Mouse (Mus musculus) neural tube, embryonic 12.5 days (tissue): ENCODE data around the gene Grtp1. TPM values are rescaled to one million over a fixed set of nuclear protein-coding genes. Genes with fewer than 3 reads are reported as not detected.

Experiments used
- ATAC-seq: fragments of 200-750 bp; cut with Nextera tagmentation; 2 replicates; pipeline ENCODE4 v1.8.0; 2017; ENCODE audit warnings: low read depth, mild to moderate bottlenecking, moderate TSS enrichment, moderate library complexity; ENCODE audit not compliant: low FRiP score
- H3K27ac ChIP-seq: fragments of 300-500 bp; sonication (generic); 2 replicates; pipeline ENCODE4 v1.5.1; 2016
- H3K27me3 ChIP-seq: fragments of 300-500 bp; sonication (generic); replicated peaks from 2 replicates; pipeline ENCODE4 v1.6.1; 2016; ENCODE audit warnings: mild to moderate bottlenecking
- H3K36me3 ChIP-seq: fragments of 300-500 bp; sonication (generic); 2 replicates; pipeline ENCODE4 v1.6.1; 2016; ENCODE audit warnings: mild to moderate bottlenecking
- H3K4me1 ChIP-seq: fragments of 300-500 bp; sonication (generic); 2 replicates; pipeline ENCODE4 v1.6.1; 2016
- H3K4me2 ChIP-seq: fragments of 300-500 bp; sonication (generic); replicated peaks from 2 replicates; pipeline ENCODE4 v1.6.1; 2016; ENCODE audit warnings: mild to moderate bottlenecking
- H3K4me3 ChIP-seq: fragments of 300-500 bp; sonication (generic); 2 replicates; pipeline ENCODE4 v1.5.1; 2016
- H3K9ac ChIP-seq: fragments of 300-500 bp; sonication (generic); 2 replicates; pipeline ENCODE4 v1.6.1; 2016; ENCODE audit warnings: mild to moderate bottlenecking
- H3K9me3 ChIP-seq: fragments of 300-500 bp; sonication (generic); 2 replicates; pipeline ENCODE4 v1.6.1; 2016; ENCODE audit warnings: mild to moderate bottlenecking
- WGBS: fragments of 180-500 bp; shearing (Covaris S2); methylation state at CpG from one replicate; pipeline ENCODE4 v1.1.7; 2016; 5-methylcytosine and 5-hydroxymethylcytosine counted together
- polyA plus RNA-seq: library from polyadenylated mRNA; unstranded; fragments of >200 nt; fragmentation: Nextera tagmentation; extraction: Ambion mirVana; gene quantifications from 2 replicates; pipeline ENCODE4 v1.2.1, GENCODE M21; 2016

Grtp1 gene
- 11.1 and 11.3 TPM in 2 replicates for polyA plus RNA-seq

- under 1% methylated on average over 41 of the region's 58 CpGs for WGBS
- H3K4me3 ChIP-seq = peak within 1 kb of the TSS; percentile 81
These were observed at the start of gene Grtp1 for GRCm38 (mm10) chr8:13200301-13201012. Gene Grtp1, minus strand, starts transcription at chr8:13200620.

DNA sequence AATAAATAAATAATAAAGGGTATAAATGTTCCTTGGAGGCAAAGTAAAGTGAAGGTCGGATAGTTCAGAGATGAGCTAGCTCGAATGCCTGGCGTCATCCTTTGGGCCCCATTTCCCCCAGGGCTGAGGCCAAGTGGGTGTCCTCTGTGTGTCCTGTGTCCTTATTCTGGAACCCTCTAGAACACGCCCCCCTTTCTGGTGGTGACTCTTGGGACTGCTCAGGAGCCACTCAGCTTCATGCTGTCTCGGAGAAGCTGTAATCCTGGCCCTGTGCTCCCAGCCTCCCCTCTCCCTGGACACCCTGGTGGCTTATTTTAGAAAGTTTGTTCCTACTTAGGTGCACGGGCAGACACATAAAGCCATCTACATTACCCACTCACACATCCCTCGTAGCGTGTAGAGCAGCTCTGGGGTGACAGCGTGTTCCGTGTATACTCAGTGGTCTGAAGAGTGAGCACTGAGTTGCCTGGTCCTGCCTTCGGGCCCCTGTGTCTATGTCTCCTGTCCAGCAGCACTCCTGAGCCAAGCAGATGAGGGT lies 44.0 kb upstream of the Grtp1 start:
- Histone ChIP-seq H3K4me1 (no peaks in the 10 kb centered on the region), H3K36me3 (no peaks in the 10 kb centered on the region), H3K4me3 (no peak overlapping the region), H3K27me3 (no peaks in the 10 kb centered on the region), H3K9me3 (no peaks in the 10 kb centered on the region), H3K9ac (no peak overlapping the region), H3K4me2 (no peak overlapping the region), H3K27ac (no peak overlapping the region)
- WGBS = 90% methylated on average over 11 of the region's 11 CpGs
- no peak for ATAC-seq

More at GRCm38 (mm10) chr8:13200301-13201012, at the start of gene Grtp1:
- H3K4me2 ChIP-seq = peak within 1 kb of the TSS; percentile 94
- peak within 1 kb of the TSS; percentile 69 for H3K9ac ChIP-seq
- peak; percentile 78 for ATAC-seq
- H3K9me3 ChIP-seq = no peaks in the 10 kb centered on the region
- H3K27ac ChIP-seq = no peak within 1 kb of the TSS
- H3K27me3 ChIP-seq = peaks cover 40% of the 10 kb centered on the region
- H3K36me3 ChIP-seq = no peaks in the 10 kb centered on the region
- peaks cover 9% of the 10 kb centered on the region for H3K4me1 ChIP-seq

DNA sequence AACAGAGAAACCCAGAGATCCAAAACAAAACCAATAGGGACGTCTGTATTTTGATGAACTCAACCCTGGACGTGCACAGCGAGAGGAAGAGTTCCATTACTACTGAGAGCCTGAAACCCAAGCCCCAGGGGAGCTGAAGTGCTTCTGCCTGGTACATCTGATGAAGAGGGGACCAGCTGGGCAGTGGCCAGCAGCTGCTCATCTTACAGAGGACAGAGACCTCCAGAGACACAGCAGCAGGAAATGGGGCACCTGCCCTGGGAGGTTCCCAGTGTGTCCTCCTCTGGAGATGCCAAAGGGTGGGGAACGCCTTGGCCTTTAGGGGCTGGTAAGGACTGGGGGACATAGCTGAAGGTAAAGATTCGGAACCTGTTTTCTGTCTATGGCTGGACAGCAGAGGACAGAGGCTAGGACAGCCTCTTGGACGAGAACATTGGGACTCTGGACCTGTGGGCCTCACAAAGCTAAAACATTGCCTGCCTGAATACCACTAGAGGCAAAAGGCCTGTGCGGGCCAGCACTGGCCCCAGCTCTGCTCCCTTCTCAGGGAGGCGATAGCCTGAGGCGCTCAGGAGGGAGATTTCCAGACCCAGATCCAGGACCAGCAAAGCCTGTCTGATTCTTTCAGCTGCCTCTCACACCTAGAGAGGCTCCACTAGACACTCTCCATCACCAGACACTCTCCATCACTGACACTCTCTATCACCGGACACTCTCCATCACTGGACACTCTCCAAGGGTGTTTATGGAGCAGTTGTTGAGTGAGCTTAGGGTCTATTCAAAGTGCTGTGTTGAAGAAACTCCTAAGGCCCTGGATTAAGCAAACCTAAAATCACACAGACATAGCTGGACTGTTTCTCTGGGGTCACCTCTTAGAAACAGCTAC lies 42.8 kb upstream of the Grtp1 start:
- Histone ChIP-seq H3K27me3 (no peaks in the 10 kb centered on the region), H3K9ac (no peak overlapping the region), H3K36me3 (no peaks in the 10 kb centered on the region), H3K4me1 (no peaks in the 10 kb centered on the region), H3K4me2 (no peak overlapping the region), H3K4me3 (no peak overlapping the region), H3K27ac (no peak overlapping the region), H3K9me3 (no peaks in the 10 kb centered on the region)
- WGBS = 86% methylated on average over 10 of the region's 10 CpGs
- no peak for ATAC-seq

GRCm38 (mm10) chr8:13240691-13241090 lies 40.3 kb upstream of the Grtp1 start:
- ATAC-seq = no peak
- 83% methylated on average over 7 of the region's 7 CpGs for WGBS
- no peak overlapping the region for H3K9ac ChIP-seq

GRCm38 (mm10) chr8:13240055-13240454 lies 39.6 kb upstream of the Grtp1 start:
- Histone ChIP-seq H3K27me3 (no peaks in the 10 kb centered on the region), H3K4me2 (no peak overlapping the region), H3K36me3 (no peaks in the 10 kb centered on the region), H3K4me1 (no peaks in the 10 kb centered on the region), H3K27ac (no peak overlapping the region), H3K9ac (no peak overlapping the region), H3K4me3 (no peak overlapping the region), H3K9me3 (no peaks in the 10 kb centered on the region)
- no peak for ATAC-seq
- WGBS = 91% methylated on average over 9 of the region's 9 CpGs

More at GRCm38 (mm10) chr8:13240691-13241090, 40.3 kb upstream of the Grtp1 start:
- no peaks in the 10 kb centered on the region for H3K9me3 ChIP-seq
- H3K27me3 ChIP-seq = no peaks in the 10 kb centered on the region
- no peaks in the 10 kb centered on the region for H3K36me3 ChIP-seq
- no peak overlapping the region for H3K4me3 ChIP-seq
- H3K4me2 ChIP-seq = no peak overlapping the region
- no peaks in the 10 kb centered on the region for H3K4me1 ChIP-seq
- no peak overlapping the region for H3K27ac ChIP-seq

DNA sequence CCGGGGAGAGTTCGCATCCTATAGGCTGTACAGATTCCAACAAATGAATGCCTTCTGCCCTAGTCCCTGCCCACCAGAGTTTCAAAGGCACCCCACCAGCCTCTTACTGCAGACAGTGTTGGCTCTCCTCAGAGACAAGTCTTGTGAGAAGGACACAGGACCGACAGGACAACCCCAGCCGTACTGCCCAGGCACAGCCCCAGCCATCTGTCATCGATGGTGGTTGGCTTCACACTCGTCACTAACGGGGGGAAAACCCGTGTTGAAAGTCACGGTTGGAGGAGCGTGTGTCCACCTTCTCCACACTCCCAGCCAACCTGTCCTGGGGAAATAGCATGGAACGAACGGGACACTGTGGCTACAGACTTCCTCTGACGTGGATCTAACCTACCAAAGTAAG lies 34.4 kb upstream of the Grtp1 start:
- no peak overlapping the region for H3K27ac ChIP-seq
- no peak for ATAC-seq
- H3K27me3 ChIP-seq = no peaks in the 10 kb centered on the region
- no peak overlapping the region for H3K9ac ChIP-seq
- H3K4me1 ChIP-seq = no peaks in the 10 kb centered on the region
- H3K4me2 ChIP-seq = no peak overlapping the region
- H3K9me3 ChIP-seq = no peaks in the 10 kb centered on the region
- WGBS = 90% methylated on average over 13 of the region's 13 CpGs
- no peaks in the 10 kb centered on the region for H3K36me3 ChIP-seq
- no peak overlapping the region for H3K4me3 ChIP-seq

- 0 out of 2 replicates have a peak, but pooled peaks cover 8% of the 10 kb centered on the region for H3K4me1 ChIP-seq
- WGBS = 87% methylated on average over 4 of the region's 4 CpGs
- no peak overlapping the region for H3K27ac ChIP-seq
- no peak overlapping the region for H3K9ac ChIP-seq
- H3K4me3 ChIP-seq = no peak overlapping the region
- H3K36me3 ChIP-seq = no peaks in the 10 kb centered on the region
- H3K4me2 ChIP-seq = no peak overlapping the region
- no peak for ATAC-seq
- H3K27me3 ChIP-seq = no peaks in the 10 kb centered on the region
- no peaks in the 10 kb centered on the region for H3K9me3 ChIP-seq
These were observed 30.1 kb upstream of the Grtp1 start for GRCm38 (mm10) chr8:13230471-13230870.

DNA sequence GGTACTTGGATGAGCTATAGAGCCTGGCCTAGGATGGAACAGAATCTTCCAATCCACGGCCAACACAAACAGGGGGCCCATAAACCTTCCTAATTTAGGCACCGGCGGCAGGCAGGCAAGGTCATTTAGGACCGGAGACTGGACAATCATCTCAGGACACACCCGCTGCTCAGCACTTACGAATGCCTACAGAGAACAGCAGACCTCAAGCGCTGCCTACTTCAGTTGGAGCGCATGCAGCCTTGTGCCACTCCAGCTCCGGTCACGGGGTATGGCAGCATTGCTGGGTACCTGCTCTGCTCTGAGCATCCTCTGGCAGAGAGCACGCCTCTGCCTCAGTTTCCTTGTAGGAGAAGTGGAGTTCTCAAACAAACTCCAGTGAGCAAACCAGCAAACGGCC lies 29.4 kb upstream of the Grtp1 start:
- Histone ChIP-seq H3K9me3 (no peaks in the 10 kb centered on the region), H3K4me2 (no peak overlapping the region), H3K4me3 (no peak overlapping the region), H3K27me3 (no peaks in the 10 kb centered on the region), H3K9ac (no peak overlapping the region), H3K27ac (no peak overlapping the region), H3K4me1 (0 out of 2 replicates have a peak, but pooled peaks cover 8% of the 10 kb centered on the region), H3K36me3 (no peaks in the 10 kb centered on the region)
- 47% methylated on average over 12 of the region's 12 CpGs for WGBS
- no peak for ATAC-seq

GRCm38 (mm10) chr8:13228923-13229610 lies 28.6 kb upstream of the Grtp1 start:
- H3K9me3 ChIP-seq = no peaks in the 10 kb centered on the region
- H3K4me1 ChIP-seq = 0 out of 2 replicates have a peak, but pooled peaks cover 8% of the 10 kb centered on the region
- ATAC-seq = no peak
- H3K27ac ChIP-seq = no peak overlapping the region
- no peak overlapping the region for H3K4me2 ChIP-seq
- no peak overlapping the region for H3K4me3 ChIP-seq
- H3K27me3 ChIP-seq = no peaks in the 10 kb centered on the region
- H3K36me3 ChIP-seq = no peaks in the 10 kb centered on the region
- 41% methylated on average over 9 of the region's 9 CpGs for WGBS
- H3K9ac ChIP-seq = no peak overlapping the region

DNA sequence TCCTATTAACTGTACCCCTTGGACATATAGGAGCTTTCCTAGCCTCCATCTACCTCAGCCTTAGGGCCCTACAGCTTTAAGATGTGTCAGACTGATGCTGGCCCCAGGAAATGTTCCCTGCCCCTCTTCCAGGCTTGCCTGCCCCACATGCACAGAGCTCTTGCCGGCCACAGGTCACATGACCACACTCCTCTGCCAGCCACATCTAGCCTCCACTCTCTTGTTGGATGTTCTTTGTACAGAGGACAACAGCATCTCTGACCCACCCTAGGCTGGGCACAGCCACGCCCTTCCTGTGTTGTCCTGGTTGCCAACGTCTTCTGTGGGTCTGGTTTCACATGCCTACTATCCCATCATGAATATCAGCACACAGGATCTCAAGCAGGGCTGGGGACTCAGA lies 26.8 kb upstream of the Grtp1 start:
- ATAC-seq = no peak
- H3K27ac ChIP-seq = no peak overlapping the region
- no peaks in the 10 kb centered on the region for H3K36me3 ChIP-seq
- no peak overlapping the region for H3K9ac ChIP-seq
- 81% methylated on average over 3 of the region's 3 CpGs for WGBS
- H3K27me3 ChIP-seq = no peaks in the 10 kb centered on the region
- 0 out of 2 replicates have a peak, but pooled peaks cover 8% of the 10 kb centered on the region for H3K4me1 ChIP-seq
- H3K9me3 ChIP-seq = no peaks in the 10 kb centered on the region
- H3K4me3 ChIP-seq = no peak overlapping the region
- no peak overlapping the region for H3K4me2 ChIP-seq

DNA sequence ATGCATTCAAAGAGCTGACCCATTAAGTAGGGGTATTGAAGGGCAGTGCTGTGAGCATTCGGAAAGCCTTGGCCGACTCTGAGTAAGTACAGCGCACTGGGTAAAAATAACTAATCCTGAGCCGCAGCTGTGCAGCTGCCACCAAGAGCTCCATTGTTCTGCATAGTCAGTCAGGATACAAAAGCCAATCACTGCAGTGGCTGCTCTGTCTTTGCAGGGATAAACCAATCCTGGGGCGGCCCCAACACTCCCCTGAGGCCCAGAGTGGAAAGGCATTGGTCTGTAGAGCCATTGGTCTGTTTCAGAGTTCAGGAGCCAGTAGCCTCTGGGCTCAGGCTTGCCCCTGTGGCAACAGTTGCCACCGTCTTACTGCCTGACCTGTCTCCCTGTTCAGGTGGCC lies 25.9 kb upstream of the Grtp1 start:
- H3K4me1 ChIP-seq = 0 out of 2 replicates have a peak, but pooled peaks cover 8% of the 10 kb centered on the region
- no peaks in the 10 kb centered on the region for H3K27me3 ChIP-seq
- no peak overlapping the region for H3K4me2 ChIP-seq
- H3K36me3 ChIP-seq = no peaks in the 10 kb centered on the region
- no peak overlapping the region for H3K4me3 ChIP-seq
- H3K27ac ChIP-seq = no peak overlapping the region
- WGBS = 53% methylated on average over 6 of the region's 6 CpGs
- no peaks in the 10 kb centered on the region for H3K9me3 ChIP-seq
- ATAC-seq = peak; percentile 63; the same call in 1 of the 2 replicates
- no peak overlapping the region for H3K9ac ChIP-seq

DNA sequence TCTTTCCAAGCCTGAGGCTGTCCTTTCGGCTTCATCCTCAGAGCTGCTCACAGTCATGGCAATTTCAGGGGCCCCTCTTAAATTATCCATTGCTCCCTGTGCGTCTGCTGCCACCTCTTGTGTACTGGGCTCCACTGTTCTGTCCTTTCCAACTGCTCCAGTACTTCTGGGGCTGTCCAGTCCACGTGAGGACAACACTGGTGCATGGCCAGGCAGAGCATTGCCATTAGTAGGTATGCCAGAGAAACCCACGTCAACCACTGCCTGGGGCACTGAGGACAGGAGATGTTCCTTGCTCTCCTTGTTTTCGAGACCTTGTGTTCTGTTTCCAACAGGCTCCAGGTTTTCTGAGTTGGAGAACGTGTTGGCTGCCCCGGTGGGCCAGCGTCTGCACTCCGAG lies 24.0 kb upstream of the Grtp1 start:
- no peaks in the 10 kb centered on the region for H3K9me3 ChIP-seq
- WGBS = 83% methylated on average over 9 of the region's 9 CpGs
- no peak overlapping the region for H3K4me3 ChIP-seq
- no peaks in the 10 kb centered on the region for H3K36me3 ChIP-seq
- H3K27ac ChIP-seq = no peak overlapping the region
- no peak for ATAC-seq
- H3K9ac ChIP-seq = no peak overlapping the region
- no peaks in the 10 kb centered on the region for H3K27me3 ChIP-seq
- H3K4me2 ChIP-seq = no peak overlapping the region
- 0 out of 2 replicates have a peak, but pooled peaks cover 8% of the 10 kb centered on the region for H3K4me1 ChIP-seq
